Mouse (Mus musculus) thymus, adult 2 months (tissue): ENCODE results near the gene Itm2b. TPM values are rescaled to one million over a fixed set of nuclear protein-coding genes. Genes with fewer than 3 reads are reported as not detected.

ENCODE experiments used
- DNase-seq: peaks from one replicate; pipeline ENCODE4 v3.0.0; 2021
- H3K27ac ChIP-seq: fragments of 200-500 bp; 2 replicates; pipeline ENCODE4 v1.5.1; 2012; ENCODE audit warnings: low read length, control low read depth; ENCODE audit not compliant: control insufficient read depth, insufficient read depth
- H3K27me3 ChIP-seq: fragments of 200-500 bp; 2 replicates; pipeline ENCODE4 v1.6.1; 2012; ENCODE audit warnings: mild to moderate bottlenecking, low read length, moderate library complexity, mixed read lengths; ENCODE audit not compliant: control insufficient read depth, insufficient read depth
- H3K36me3 ChIP-seq: fragments of 200-500 bp; 2 replicates; pipeline ENCODE4 v1.6.1; 2012; ENCODE audit warnings: mild to moderate bottlenecking, low read length, moderate library complexity; ENCODE audit not compliant: control insufficient read depth, insufficient read depth
- H3K4me1 ChIP-seq: fragments of 200-500 bp; replicated peaks from 2 replicates; pipeline ENCODE4 v1.6.1; 2012; ENCODE audit warnings: low read length; ENCODE audit not compliant: control insufficient read depth, insufficient read depth
- H3K4me3 ChIP-seq: fragments of 200-500 bp; 2 replicates; pipeline ENCODE4 v1.5.1; 2012; ENCODE audit warnings: mild to moderate bottlenecking, low read length, control low read depth, moderate library complexity; ENCODE audit not compliant: control insufficient read depth, insufficient read depth
- CTCF ChIP-seq: fragments of 200-500 bp; IDR thresholded peaks from 2 replicates; pipeline ENCODE4 v1.5.1; 2012; ENCODE audit warnings: mild to moderate bottlenecking, control low read depth, low read length, moderate library complexity, borderline replicate concordance; ENCODE audit not compliant: control insufficient read depth, poor library complexity, insufficient read depth; ENCODE audit errors: extremely low read depth
- POLR2A ChIP-seq: fragments of 200-500 bp; IDR thresholded peaks from 2 replicates; pipeline ENCODE4 v1.6.1; 2012; ENCODE audit warnings: mild to moderate bottlenecking, low read length, control low read depth, moderate library complexity; ENCODE audit not compliant: control insufficient read depth, poor library complexity, insufficient read depth; ENCODE audit errors: extremely low read depth
- WGBS: fragments of 180-500 bp; shearing (Covaris S2); methylation state at CpG from one replicate; pipeline ENCODE4 v1.1.7; 2018; 5-methylcytosine and 5-hydroxymethylcytosine counted together
- polyA plus RNA-seq: library from polyadenylated mRNA; depleted of rRNA; stranded (reverse); fragments of >200 nt; gene quantifications from 2 replicates; pipeline ENCODE4 v1.2.3, GENCODE M21; 2012

Gene Itm2b
- polyA plus RNA-seq, 1 experiment, result 985 TPM

DNA sequence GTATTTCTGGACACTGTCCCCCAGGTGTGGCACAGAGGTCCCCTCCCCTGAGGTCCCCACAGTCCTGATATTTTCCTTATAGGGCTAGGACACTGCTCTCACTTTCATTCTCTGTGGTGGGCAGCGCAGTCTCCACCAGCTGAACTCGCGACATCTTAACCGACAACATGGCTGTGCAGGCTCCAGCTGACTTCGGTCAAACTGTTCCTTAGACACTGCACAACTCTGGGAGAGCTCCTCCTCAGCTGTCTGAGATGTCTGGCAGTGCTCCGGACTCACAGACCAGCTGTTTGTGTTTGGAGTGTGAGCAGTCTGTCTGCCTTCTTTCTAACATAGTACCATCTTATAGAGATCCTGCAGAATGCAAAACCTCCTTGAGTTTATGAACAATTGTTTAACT lies 8.2 kb downstream of the Itm2b start:
- Histone ChIP-seq H3K4me3 (no peak overlapping the region), H3K27ac (no peak overlapping the region), H3K27me3 (no peaks in the 10 kb centered on the region), H3K36me3 (peaks cover 53% of the 10 kb centered on the region), H3K4me1 (no peaks in the 10 kb centered on the region; the same call in 1 of the 2 replicates)
- no peak for DNase-seq
- 94% methylated on average over 6 of the region's 6 CpGs for WGBS
- TF ChIP-seq CTCF, result no peak
- TF ChIP-seq POLR2A, result no peak

DNA sequence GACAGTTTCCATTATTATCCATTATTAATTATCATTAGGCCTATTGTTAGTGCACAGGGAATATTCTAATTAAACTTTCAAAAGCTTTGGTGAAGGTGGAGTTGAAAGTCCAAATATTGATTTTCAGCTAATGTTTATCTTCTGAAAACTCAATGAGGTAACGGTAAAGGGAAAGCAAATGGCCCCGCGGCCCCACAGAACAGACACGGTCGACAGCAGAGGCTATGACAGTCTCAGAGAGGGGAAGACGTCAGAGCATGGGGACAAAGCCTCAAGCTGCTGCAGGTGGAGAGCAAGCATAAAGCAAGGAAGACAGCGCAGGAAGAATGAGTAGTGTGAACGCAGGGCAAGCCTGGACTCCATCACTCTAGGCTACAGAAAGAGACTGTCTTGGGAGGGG lies 9.2 kb downstream of the Itm2b start:
- Histone ChIP-seq H3K4me1 (no peaks in the 10 kb centered on the region), H3K4me3 (no peak overlapping the region), H3K36me3 (peaks cover 61% of the 10 kb centered on the region), H3K27ac (no peak overlapping the region), H3K27me3 (no peaks in the 10 kb centered on the region)
- DNase-seq, result no peak
- WGBS, result 91% methylated on average over 8 of the region's 8 CpGs
- no peak for TF ChIP-seq POLR2A
- no peak for TF ChIP-seq CTCF

DNA sequence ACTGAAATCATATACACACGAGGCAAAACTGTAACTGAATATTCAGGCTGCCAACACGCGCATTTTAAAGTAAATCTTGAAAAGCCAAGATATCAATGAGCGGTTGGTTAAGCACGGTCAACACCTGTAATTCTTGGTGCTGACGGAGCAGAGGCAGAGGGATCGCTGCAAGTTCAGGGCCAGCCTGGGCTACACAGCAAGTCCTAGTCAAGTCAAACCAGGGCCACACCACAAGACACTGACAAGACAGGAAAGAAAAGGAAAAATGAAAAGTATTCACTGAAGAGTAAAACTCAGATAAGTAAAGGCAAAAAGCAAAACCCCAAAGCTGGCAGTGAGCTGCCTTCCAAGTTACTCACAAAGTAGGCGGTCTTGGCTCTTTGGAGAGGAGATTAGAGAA lies 9.6 kb downstream of the Itm2b start:
- Histone ChIP-seq H3K27ac (no peak overlapping the region), H3K4me3 (no peak overlapping the region), H3K4me1 (no peaks in the 10 kb centered on the region), H3K27me3 (no peaks in the 10 kb centered on the region), H3K36me3 (peaks cover 61% of the 10 kb centered on the region)
- DNase-seq, result no peak
- no peak for TF ChIP-seq CTCF
- no peak for TF ChIP-seq POLR2A
- 91% methylated on average over 8 of the region's 8 CpGs for whole genome bisulfite sequencing

DNA sequence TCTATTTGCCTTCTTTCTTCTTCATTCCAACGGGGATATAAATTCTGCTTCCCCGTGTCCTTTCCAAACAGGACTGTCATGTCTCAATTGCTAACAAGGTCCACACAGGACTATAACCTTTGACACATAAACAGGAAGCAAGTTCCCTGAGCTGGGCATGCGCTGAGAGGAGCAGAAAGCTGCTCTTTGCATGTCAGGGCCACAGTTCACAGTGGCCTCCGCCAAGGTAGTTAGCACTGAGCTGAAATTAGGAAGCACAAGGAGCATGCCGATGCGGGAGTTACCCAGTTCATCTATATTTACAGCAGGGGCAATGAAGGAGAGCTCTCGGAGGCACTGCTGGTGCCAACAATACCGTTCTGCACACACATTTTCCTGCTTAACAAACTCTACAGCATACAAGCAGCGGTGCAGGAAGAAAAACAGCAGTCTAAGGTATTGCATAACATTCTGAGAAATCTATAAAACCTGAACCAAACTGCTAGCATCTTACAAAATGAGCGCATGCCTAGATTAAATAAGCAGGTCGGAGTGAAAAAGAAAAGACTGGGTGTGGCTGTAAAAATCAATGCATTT lies 10.7 kb downstream of the Itm2b start:
- TF ChIP-seq POLR2A (no peak), CTCF (no peak)
- DNase-seq, result no peak
- WGBS, result 89% methylated on average over 11 of the region's 11 CpGs
- Histone ChIP-seq H3K4me3 (no peak overlapping the region), H3K27me3 (no peaks in the 10 kb centered on the region), H3K27ac (no peak overlapping the region), H3K36me3 (peaks cover 63% of the 10 kb centered on the region), H3K4me1 (no peaks in the 10 kb centered on the region)

DNA sequence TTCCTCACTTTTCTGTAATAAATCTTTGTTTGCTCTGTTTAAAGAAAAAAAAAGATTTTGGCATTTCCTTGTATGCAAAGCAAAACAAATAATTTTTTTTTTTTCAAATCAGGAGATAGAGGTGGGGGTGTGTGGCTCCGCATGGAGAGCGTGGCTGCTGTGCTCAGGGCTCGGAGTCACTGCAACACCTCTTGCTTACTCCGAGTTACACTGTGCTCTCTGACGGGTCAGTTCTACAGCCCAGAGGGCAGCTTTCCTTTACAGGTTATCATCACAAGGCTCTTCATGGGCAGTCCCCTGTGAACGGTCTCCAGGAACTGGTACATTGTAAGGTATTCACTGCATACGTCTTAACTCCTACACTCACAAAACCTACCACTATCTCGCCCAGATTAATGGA lies 11.5 kb downstream of the Itm2b start:
- Histone ChIP-seq H3K4me3 (no peak overlapping the region), H3K4me1 (no peaks in the 10 kb centered on the region), H3K27ac (no peak overlapping the region), H3K27me3 (no peaks in the 10 kb centered on the region), H3K36me3 (peaks cover 55% of the 10 kb centered on the region)
- 94% methylated on average over 8 of the region's 8 CpGs for WGBS
- TF ChIP-seq CTCF, result no peak
- no peak for TF ChIP-seq POLR2A
- no peak for DNase-seq

DNA sequence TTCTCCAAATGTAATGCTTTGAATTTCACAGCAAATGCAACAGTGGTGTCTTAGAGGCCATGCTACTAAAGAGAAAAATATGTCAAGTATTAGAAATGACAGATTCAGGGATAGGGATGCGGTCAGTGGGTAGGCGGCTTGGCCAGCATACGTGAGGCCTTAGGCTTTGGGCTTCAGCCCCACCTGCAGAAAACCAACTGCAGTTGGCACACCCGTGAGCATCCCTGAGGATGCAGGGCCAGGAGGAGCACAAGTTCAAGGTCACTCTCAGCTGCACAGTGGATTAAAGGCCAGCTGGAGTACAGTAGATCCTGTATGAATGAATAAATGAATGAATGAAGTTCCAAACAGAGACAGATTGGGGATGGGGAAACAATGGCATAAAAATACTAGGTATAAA lies 12.1 kb downstream of the Itm2b start:
- TF ChIP-seq POLR2A, result no peak
- TF ChIP-seq CTCF, result no peak
- Histone ChIP-seq H3K4me1 (no peaks in the 10 kb centered on the region), H3K27me3 (no peaks in the 10 kb centered on the region), H3K4me3 (no peak overlapping the region), H3K36me3 (peaks cover 54% of the 10 kb centered on the region), H3K27ac (no peak overlapping the region)
- DNase-seq, result no peak
- WGBS, result 98% methylated on average over 4 of the region's 4 CpGs

DNA sequence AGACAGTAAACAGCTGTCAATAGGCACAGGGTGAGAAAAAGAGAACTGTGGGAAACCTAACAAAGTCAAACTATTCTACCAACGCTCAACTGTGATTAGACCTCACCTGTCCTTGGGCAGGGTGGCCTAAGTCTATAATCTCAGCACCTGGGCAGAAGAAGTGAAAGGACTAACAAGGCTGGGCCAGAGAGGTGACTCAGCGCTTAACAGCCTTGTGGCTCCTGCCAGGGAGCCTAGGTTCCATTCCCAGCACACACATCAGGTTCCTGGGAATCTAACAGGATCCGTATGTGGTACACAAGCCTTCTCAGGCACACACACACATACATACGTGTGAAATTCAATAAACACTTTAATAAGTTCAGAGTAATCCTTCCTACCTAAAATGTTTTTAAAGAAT lies 13.5 kb downstream of the Itm2b start:
- Histone ChIP-seq H3K27ac (no peak overlapping the region), H3K36me3 (peaks cover 67% of the 10 kb centered on the region), H3K27me3 (no peaks in the 10 kb centered on the region), H3K4me3 (no peak overlapping the region), H3K4me1 (no peaks in the 10 kb centered on the region)
- DNase-seq, result no peak
- TF ChIP-seq CTCF (no peak), POLR2A (no peak)
- 93% methylated on average over 4 of the region's 4 CpGs for WGBS
